Mouse (Mus musculus) limb, embryonic 13.5 days (tissue): ENCODE data around the gene Arhgap9. TPM values are rescaled to one million over a fixed set of nuclear protein-coding genes. Genes with fewer than 3 reads are reported as not detected.

Experiments
- ATAC-seq: fragments of 200-750 bp; cut with Nextera tagmentation; 2 replicates; pipeline ENCODE4 v1.8.0; 2017; ENCODE audit warnings: low read depth, moderate number of reproducible peaks, moderate TSS enrichment; ENCODE audit not compliant: low FRiP score
- H3K27ac ChIP-seq: fragments of 300-500 bp; sonication (generic); 2 replicates; pipeline ENCODE4 v1.5.1; 2015; ENCODE audit warnings: inconsistent platforms, mild to moderate bottlenecking, moderate library complexity
- H3K27me3 ChIP-seq: fragments of 300-500 bp; sonication (generic); 2 replicates; pipeline ENCODE4 v1.6.1; 2015; ENCODE audit warnings: mild to moderate bottlenecking, inconsistent platforms
- H3K36me3 ChIP-seq: fragments of 300-500 bp; sonication (generic); 2 replicates; pipeline ENCODE4 v1.6.1; 2015; ENCODE audit warnings: inconsistent platforms, mild to moderate bottlenecking, moderate library complexity
- H3K4me1 ChIP-seq: fragments of 300-500 bp; sonication (generic); 2 replicates; pipeline ENCODE4 v1.6.1; 2015; ENCODE audit warnings: inconsistent platforms
- H3K4me2 ChIP-seq: fragments of 300-500 bp; sonication (generic); replicated peaks from 2 replicates; pipeline ENCODE4 v1.6.1; 2015; ENCODE audit warnings: inconsistent platforms, mild to moderate bottlenecking, moderate library complexity
- H3K4me3 ChIP-seq: fragments of 300-500 bp; sonication (generic); 2 replicates; pipeline ENCODE4 v1.5.1; 2015; ENCODE audit warnings: moderate library complexity, mild to moderate bottlenecking, inconsistent platforms
- H3K9ac ChIP-seq: fragments of 300-500 bp; sonication (generic); 2 replicates; pipeline ENCODE4 v1.6.1; 2015; ENCODE audit warnings: mild to moderate bottlenecking, inconsistent platforms
- H3K9me3 ChIP-seq: fragments of 300-500 bp; sonication (generic); 2 replicates; pipeline ENCODE4 v1.6.1; 2016; ENCODE audit warnings: inconsistent platforms
- WGBS: fragments of 180-500 bp; shearing (Covaris S2); methylation state at CpG from one replicate; pipeline ENCODE4 v1.1.7; 2015; 5-methylcytosine and 5-hydroxymethylcytosine counted together
- polyA plus RNA-seq: library from polyadenylated mRNA; unstranded; fragments of >200 nt; fragmentation: Nextera tagmentation; extraction: Ambion mirVana; gene quantifications from 2 replicates; pipeline ENCODE4 v1.2.1, GENCODE M21; 2015

The Arhgap9 gene
- polyA plus RNA-seq, 1 experiment from 2014 or later: 5.2 TPM

- WGBS: 75% methylated on average over 10 of the region's 10 CpGs
- Histone ChIP-seq H3K36me3 (no peaks in the 10 kb centered on the region), H3K4me3 (no peak overlapping the region), H3K4me2 (no peak overlapping the region), H3K27ac (no peak overlapping the region), H3K4me1 (peaks cover 12% of the 10 kb centered on the region), H3K9me3 (no peaks in the 10 kb centered on the region), H3K27me3 (no peaks in the 10 kb centered on the region), H3K9ac (no peak overlapping the region)
- ATAC-seq: no peak
Measured at GRCm38 (mm10) chr10:127355336-127355735, 33.6 kb downstream of the Arhgap9 start.

- Histone ChIP-seq H3K4me1 (no peaks in the 10 kb centered on the region), H3K27ac (no peak overlapping the region), H3K27me3 (no peaks in the 10 kb centered on the region), H3K9me3 (no peaks in the 10 kb centered on the region), H3K4me3 (no peak overlapping the region), H3K36me3 (no peaks in the 10 kb centered on the region), H3K4me2 (no peak overlapping the region), H3K9ac (no peak overlapping the region)
- ATAC-seq: no peak
- WGBS: 85% methylated on average over 3 of the region's 3 CpGs
Measured at GRCm38 (mm10) chr10:127360714-127361113, 39.0 kb downstream of the Arhgap9 start.

- Histone ChIP-seq H3K4me3 (no peak overlapping the region), H3K27ac (no peak overlapping the region), H3K4me2 (no peak overlapping the region), H3K27me3 (no peaks in the 10 kb centered on the region), H3K9ac (no peak overlapping the region), H3K4me1 (no peaks in the 10 kb centered on the region), H3K9me3 (no peaks in the 10 kb centered on the region), H3K36me3 (no peaks in the 10 kb centered on the region)
- no peak for ATAC-seq
- 77% methylated on average over 5 of the region's 5 CpGs for WGBS
Measured at GRCm38 (mm10) chr10:127367116-127367515, 45.4 kb downstream of the Arhgap9 start.

- WGBS: 86% methylated on average over 2 of the region's 2 CpGs
- no peak overlapping the region for H3K27ac ChIP-seq
- no peak overlapping the region for H3K4me2 ChIP-seq
- H3K9ac ChIP-seq: no peak overlapping the region
- H3K36me3 ChIP-seq: no peaks in the 10 kb centered on the region
- no peak for ATAC-seq
- H3K4me3 ChIP-seq: no peak overlapping the region
- H3K4me1 ChIP-seq: no peaks in the 10 kb centered on the region
- no peaks in the 10 kb centered on the region for H3K9me3 ChIP-seq
- no peaks in the 10 kb centered on the region for H3K27me3 ChIP-seq
Measured at GRCm38 (mm10) chr10:127368273-127368672, 46.5 kb downstream of the Arhgap9 start.

GRCm38 (mm10) chr10:127369834-127370820, 48.4 kb downstream of the Arhgap9 start, which contains the start of gene Inhbc:
TSS of gene Inhbc (minus strand) at chr10:127370431.
- Histone ChIP-seq H3K36me3 (no peaks in the 10 kb centered on the region), H3K4me1 (no peaks in the 10 kb centered on the region), H3K9ac (no peak within 1 kb of the TSS), H3K9me3 (no peaks in the 10 kb centered on the region), H3K27me3 (no peaks in the 10 kb centered on the region), H3K27ac (no peak within 1 kb of the TSS), H3K4me3 (no peak within 1 kb of the TSS), H3K4me2 (no peak within 1 kb of the TSS)
- 78% methylated on average over 22 of the region's 22 CpGs for WGBS
- ATAC-seq: no peak

- H3K4me2 ChIP-seq: no peak overlapping the region
Measured at GRCm38 (mm10) chr10:127371023-127371422, 49.3 kb downstream of the Arhgap9 start.

GRCm38 (mm10) chr10:127377700-127378099, 55.9 kb downstream of the Arhgap9 start:
- Histone ChIP-seq H3K4me3 (no peak overlapping the region), H3K27ac (no peak overlapping the region), H3K27me3 (no peaks in the 10 kb centered on the region), H3K9me3 (no peaks in the 10 kb centered on the region), H3K36me3 (no peaks in the 10 kb centered on the region), H3K4me1 (peaks cover 12% of the 10 kb centered on the region), H3K9ac (no peak overlapping the region), H3K4me2 (no peak overlapping the region)
- no peak for ATAC-seq
- WGBS: 53% methylated on average over 3 of the region's 3 CpGs

More at GRCm38 (mm10) chr10:127371023-127371422, 49.3 kb downstream of the Arhgap9 start:
- no peak for ATAC-seq
- Histone ChIP-seq H3K27ac (no peak overlapping the region), H3K36me3 (no peaks in the 10 kb centered on the region), H3K9me3 (no peaks in the 10 kb centered on the region), H3K9ac (no peak overlapping the region), H3K4me3 (no peak overlapping the region), H3K4me1 (no peaks in the 10 kb centered on the region), H3K27me3 (no peaks in the 10 kb centered on the region)
- 69% methylated on average over 2 of the region's 2 CpGs for WGBS

Other genes with a start within 250 kb of the Arhgap9 start
- 0.29 and 0.43 TPM in 2 replicates for gene Agap2, start 246.7 kb upstream of the Arhgap9 start, polyA plus RNA-seq
- gene Os9, start 200.8 kb upstream of the Arhgap9 start, polyA plus RNA-seq: 80.8 and 84.9 TPM in 2 replicates
- gene B4galnt1, start 156.7 kb upstream of the Arhgap9 start, polyA plus RNA-seq: 6.2 and 6.9 TPM in 2 replicates
- gene Slc26a10, start 141.3 kb upstream of the Arhgap9 start, polyA plus RNA-seq: 1.4 and 1.6 TPM in 2 replicates
- 108 and 111 TPM in 2 replicates for gene Arhgef25, start 131.9 kb upstream of the Arhgap9 start, polyA plus RNA-seq
- 169 and 173 TPM in 2 replicates for gene Dtx3, start 126.2 kb upstream of the Arhgap9 start, polyA plus RNA-seq
- 27.6 and 29.1 TPM in 2 replicates for gene Pip4k2c, start 110.4 kb upstream of the Arhgap9 start, polyA plus RNA-seq
- gene Kif5a, start 58.6 kb upstream of the Arhgap9 start, polyA plus RNA-seq: 4.2 and 4.8 TPM in 2 replicates
- 188 and 192 TPM in 2 replicates for gene Dctn2, start 55.6 kb upstream of the Arhgap9 start, polyA plus RNA-seq
- gene Mbd6, start 32.9 kb upstream of the Arhgap9 start, polyA plus RNA-seq: 15.0 and 16.7 TPM in 2 replicates
- gene Mars, start 10.2 kb upstream of the Arhgap9 start, polyA plus RNA-seq: 118 and 122 TPM in 2 replicates
- gene Gli1, start 20.0 kb downstream of the Arhgap9 start, polyA plus RNA-seq: 14.8 and 16.5 TPM in 2 replicates
- gene Inhbe, start 32.4 kb downstream of the Arhgap9 start, polyA plus RNA-seq: 0.04 and 0.05 TPM in 2 replicates
- not detected in 2 replicates for gene Inhbc, start 48.5 kb downstream of the Arhgap9 start, polyA plus RNA-seq
- 43.3 and 54.5 TPM in 2 replicates for gene R3hdm2, start 58.4 kb downstream of the Arhgap9 start, polyA plus RNA-seq
- 20.8 and 20.9 TPM in 2 replicates for gene Stac3, start 179.7 kb downstream of the Arhgap9 start, polyA plus RNA-seq
- gene Ndufa4l2, start 193.0 kb downstream of the Arhgap9 start, polyA plus RNA-seq: 8.7 and 10.1 TPM in 2 replicates
- 97.4 and 98.1 TPM in 2 replicates for gene Shmt2, start 200.5 kb downstream of the Arhgap9 start, polyA plus RNA-seq
- 10.7 and 12.5 TPM in 2 replicates for gene Nxph4, start 212.6 kb downstream of the Arhgap9 start, polyA plus RNA-seq